Mouse (Mus musculus) bone marrow macrophage, adult 2 months (primary cell): ENCODE measurements around the gene Crtac1. TPM values are rescaled to one million over a fixed set of nuclear protein-coding genes. Genes with fewer than 3 reads are reported as not detected.
A peak's percentile ranks its signal among the peaks of the same experiment; 100 is the strongest.

Experiments
- H3K27ac ChIP-seq: 2 replicates; pipeline ENCODE4 v1.5.1; 2012; ENCODE audit warnings: low read depth, low read length; ENCODE audit not compliant: insufficient read depth
- H3K4me1 ChIP-seq: 2 replicates; pipeline ENCODE4 v1.6.1; 2012; ENCODE audit warnings: low read length; ENCODE audit not compliant: control insufficient read depth, insufficient read depth
- H3K4me3 ChIP-seq: 2 replicates; pipeline ENCODE4 v1.5.1; 2012; ENCODE audit warnings: mild to moderate bottlenecking, low read length, moderate library complexity; ENCODE audit not compliant: insufficient read depth
- CTCF ChIP-seq: IDR thresholded peaks from 2 replicates; pipeline ENCODE4 v1.5.1; 2012; ENCODE audit warnings: low read depth, mild to moderate bottlenecking, low read length, moderate library complexity
- POLR2A ChIP-seq: IDR thresholded peaks from 2 replicates; pipeline ENCODE4 v1.6.1; 2012; ENCODE audit warnings: mild to moderate bottlenecking, low read depth, low read length, borderline replicate concordance
- polyA plus RNA-seq: library from polyadenylated mRNA; stranded (reverse); fragments of >200 nt; gene quantifications from 2 replicates; pipeline ENCODE4 v1.2.4, GENCODE M21; 2012; ENCODE audit not compliant: missing spikeins, insufficient read depth, insufficient read length

The Crtac1 gene
- polyA plus RNA-seq, 1 experiment, result not detected

GRCm38 (mm10) chr19:42429410-42429809 lies 2.2 kb downstream of the Crtac1 start:
- Histone ChIP-seq H3K4me3 (no peak overlapping the region), H3K27ac (no peak overlapping the region), H3K4me1 (no peaks in the 10 kb centered on the region)
- TF ChIP-seq CTCF (peak; percentile 69), POLR2A (no peak)

DNA sequence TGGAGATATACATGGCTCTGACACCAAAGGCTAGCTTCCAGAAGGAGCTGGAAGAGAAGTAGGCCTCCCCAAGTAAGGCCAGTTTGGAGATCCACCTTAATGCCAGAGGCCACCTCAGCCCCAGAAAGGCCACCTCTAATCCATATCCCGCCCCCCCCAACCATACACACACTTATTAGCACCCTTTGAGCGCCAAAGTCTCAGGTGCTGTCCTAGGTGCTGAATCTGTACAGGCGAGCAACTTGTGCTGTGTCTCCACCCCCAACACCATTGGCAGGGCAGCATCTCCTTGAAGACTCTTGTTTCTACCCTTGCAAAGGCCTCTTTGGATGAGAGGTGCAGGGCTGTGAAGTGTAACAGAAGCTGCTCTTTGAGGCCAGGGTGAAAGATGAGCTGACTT lies 6.4 kb downstream of the Crtac1 start:
- H3K4me1 ChIP-seq, result no peaks in the 10 kb centered on the region
- no peak overlapping the region for H3K4me3 ChIP-seq
- TF ChIP-seq POLR2A, result no peak
- TF ChIP-seq CTCF, result no peak
- H3K27ac ChIP-seq, result no peak overlapping the region

GRCm38 (mm10) chr19:42415042-42415441 lies 16.5 kb downstream of the Crtac1 start:
- no peak overlapping the region for H3K4me3 ChIP-seq
- TF ChIP-seq POLR2A, result no peak
- no peak for TF ChIP-seq CTCF
- H3K27ac ChIP-seq, result no peak overlapping the region
- H3K4me1 ChIP-seq, result no peaks in the 10 kb centered on the region

DNA sequence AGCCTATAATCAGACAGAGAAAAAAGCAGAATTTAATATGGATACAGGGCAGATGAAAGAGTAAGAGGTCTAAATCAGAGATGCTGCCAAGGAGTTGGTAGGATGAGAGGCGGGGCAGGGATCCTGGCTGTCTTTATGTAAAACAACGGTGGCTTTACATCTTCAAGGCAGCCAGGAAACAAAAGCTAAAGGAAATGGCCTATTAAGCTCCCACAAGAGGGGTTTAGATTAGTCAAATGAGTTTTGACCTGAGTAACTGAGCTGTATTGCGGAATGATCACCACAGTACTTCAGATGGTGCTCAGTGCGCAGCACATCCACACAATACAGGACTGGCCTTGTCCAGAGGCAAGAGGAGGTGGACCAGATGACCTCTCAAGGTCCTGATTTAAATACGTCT lies 21.7 kb downstream of the Crtac1 start:
- Histone ChIP-seq H3K27ac (no peak overlapping the region), H3K4me3 (no peak overlapping the region), H3K4me1 (no peaks in the 10 kb centered on the region)
- no peak for TF ChIP-seq POLR2A
- no peak for TF ChIP-seq CTCF

- H3K27ac ChIP-seq, result no peak overlapping the region
- H3K4me1 ChIP-seq, result no peaks in the 10 kb centered on the region
- no peak for TF ChIP-seq CTCF
- no peak for TF ChIP-seq POLR2A
- no peak overlapping the region for H3K4me3 ChIP-seq
Measured at GRCm38 (mm10) chr19:42409226-42409625, 22.4 kb downstream of the Crtac1 start.

DNA sequence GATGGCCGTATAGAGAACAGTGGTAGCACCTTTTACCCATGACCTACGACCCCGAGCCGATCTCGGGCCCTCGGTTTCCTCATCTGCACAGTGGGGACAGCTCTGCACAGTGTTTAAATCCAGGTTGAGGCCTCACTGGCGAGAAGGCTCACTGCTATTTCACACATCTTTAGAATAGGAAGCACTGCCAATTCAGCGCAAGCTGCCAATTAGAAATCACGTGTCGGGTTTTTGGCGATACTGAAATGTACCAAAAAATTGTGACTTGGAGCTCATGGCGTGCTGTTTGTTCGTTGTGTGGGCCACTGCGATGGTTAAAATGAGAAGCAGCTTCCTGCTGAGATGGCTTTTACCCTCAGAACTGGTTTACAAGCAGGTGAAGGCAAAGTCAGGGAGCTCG lies 27.2 kb downstream of the Crtac1 start:
- H3K4me3 ChIP-seq, result no peak overlapping the region
- TF ChIP-seq CTCF, result no peak
- no peak overlapping the region for H3K27ac ChIP-seq

DNA sequence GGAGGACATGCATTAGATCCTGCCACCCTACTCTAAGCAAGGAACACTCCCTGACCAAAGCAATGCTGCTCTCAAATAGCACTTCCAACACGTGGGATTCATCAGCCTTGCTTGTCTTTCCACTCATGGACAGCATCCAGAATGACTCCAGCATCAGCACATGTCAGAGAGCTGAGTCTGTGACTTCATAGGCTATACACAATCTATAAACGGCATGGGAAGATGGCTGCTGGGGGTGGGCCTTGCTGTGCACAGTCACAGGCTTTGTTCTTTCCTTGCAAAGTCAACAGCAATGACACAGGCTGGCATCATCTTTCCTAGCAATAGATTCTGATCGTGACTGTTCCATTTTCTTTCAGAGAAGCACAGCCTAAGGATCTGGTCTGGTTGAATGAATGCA lies 31.6 kb downstream of the Crtac1 start:
- TF ChIP-seq CTCF, result no peak
- no peak for TF ChIP-seq POLR2A
- Histone ChIP-seq H3K4me3 (no peak overlapping the region), H3K4me1 (no peaks in the 10 kb centered on the region), H3K27ac (no peak overlapping the region)

More for the DNA sequence above, 27.2 kb downstream of the Crtac1 start:
- H3K4me1 ChIP-seq, result no peaks in the 10 kb centered on the region

DNA sequence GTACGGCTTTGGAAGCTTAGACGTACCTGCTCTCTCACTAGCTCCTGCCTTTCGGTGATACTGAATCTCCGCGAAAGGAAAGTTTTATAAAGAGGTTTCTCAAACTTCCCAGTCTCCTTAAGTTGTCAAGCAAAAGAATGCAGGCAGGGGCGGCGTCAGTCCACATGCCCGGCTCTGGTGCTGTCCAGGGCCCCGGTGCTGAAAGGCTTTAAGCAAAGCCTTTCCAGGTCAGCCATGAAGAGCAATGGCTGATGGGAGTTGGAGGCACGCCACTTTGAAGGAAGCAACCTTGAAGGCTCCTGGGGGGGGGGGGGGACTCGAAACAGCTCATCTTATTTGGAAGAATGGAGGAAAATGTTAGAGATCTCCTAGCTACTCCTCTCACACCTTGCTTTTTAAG lies 34.3 kb downstream of the Crtac1 start:
- no peaks in the 10 kb centered on the region for H3K4me1 ChIP-seq
- H3K4me3 ChIP-seq, result no peak overlapping the region
- TF ChIP-seq CTCF (no peak), POLR2A (no peak)
- no peak overlapping the region for H3K27ac ChIP-seq

DNA sequence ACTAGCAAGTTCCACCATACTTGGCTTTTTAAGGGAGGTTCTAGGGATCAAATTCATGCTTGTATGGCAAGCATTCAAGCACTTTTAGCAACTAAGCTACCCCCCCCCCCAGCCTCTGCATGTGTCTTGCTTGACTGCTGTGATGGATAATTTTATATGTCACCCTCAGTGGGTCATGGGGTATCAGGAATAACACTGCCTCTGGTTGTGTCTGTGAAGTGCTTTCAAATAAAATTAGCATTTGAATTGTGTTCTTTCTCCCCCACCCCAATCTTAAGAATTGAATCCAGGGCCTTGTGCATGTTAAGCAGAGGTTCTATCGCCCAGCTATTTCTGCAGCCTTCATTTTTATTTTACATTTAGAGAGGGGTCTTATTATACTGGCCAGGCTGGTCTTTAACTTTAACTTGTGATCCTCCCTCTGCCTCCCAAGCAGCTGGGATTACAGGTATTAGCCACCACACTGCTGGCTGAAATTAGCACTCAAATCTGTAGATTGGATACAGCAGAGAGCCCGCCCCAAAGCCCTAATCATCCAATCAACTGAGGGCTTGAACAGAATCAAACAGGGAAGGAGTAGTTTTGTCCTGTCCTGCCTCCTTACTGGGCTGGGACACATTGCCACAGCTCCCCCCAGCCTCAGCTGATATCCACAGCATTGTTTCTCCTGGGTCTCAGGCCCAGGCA lies 36.6 kb downstream of the Crtac1 start:
- no peak for TF ChIP-seq CTCF
- no peak for TF ChIP-seq POLR2A

DNA sequence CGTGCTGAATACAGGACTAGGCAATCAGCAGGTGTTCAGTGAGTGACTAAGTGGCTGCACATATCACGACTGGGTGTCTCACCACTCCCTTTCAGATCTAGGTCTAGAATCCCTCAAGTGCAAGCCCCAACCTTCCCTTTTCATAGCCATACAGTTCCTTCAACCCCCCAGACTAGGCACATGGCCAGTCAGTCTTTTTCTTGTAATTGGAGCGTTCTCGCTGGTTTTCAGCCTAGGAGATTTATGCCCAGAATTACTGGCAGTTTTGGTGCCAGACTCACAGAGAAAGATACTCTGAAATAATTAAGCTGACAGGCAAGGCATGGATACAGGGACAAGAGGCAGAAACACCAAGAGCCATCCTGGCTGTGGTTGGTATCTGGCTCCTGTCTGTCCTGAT lies 37.7 kb downstream of the Crtac1 start:
- no peak for TF ChIP-seq POLR2A
- no peak for TF ChIP-seq CTCF
- no peak overlapping the region for H3K4me3 ChIP-seq
- no peak overlapping the region for H3K27ac ChIP-seq
- no peaks in the 10 kb centered on the region for H3K4me1 ChIP-seq

More for the DNA sequence above, 36.6 kb downstream of the Crtac1 start:
- H3K4me1 ChIP-seq, result no peaks in the 10 kb centered on the region
- no peak overlapping the region for H3K4me3 ChIP-seq
- H3K27ac ChIP-seq, result no peak overlapping the region
